Mouse (Mus musculus): Measurements from ENCODE around the gene Gm42957. TPM values are rescaled to one million over a fixed set of nuclear protein-coding genes. Genes with fewer than 3 reads are reported as not detected.

Gene Gm42957
- 0.08 TPM in 1 of 2 replicates, not detected in the other for polyA plus RNA-seq (2015; fragmentation: Nextera tagmentation; extraction: Ambion mirVana)

- peak within 1 kb of the TSS; percentile 84 for H3K4me2 ChIP-seq (replicated peaks)
- peaks cover 35% of the 10 kb centered on the region for H3K4me1 ChIP-seq
- H3K36me3 ChIP-seq: peaks cover 42% of the 10 kb centered on the region
- peak within 1 kb of the TSS; percentile 91 for H3K27ac ChIP-seq (replicated peaks)
- 2% methylated on average over 60 of the region's 60 CpGs for WGBS
- no peaks in the 10 kb centered on the region for H3K27me3 ChIP-seq
- H3K9me3 ChIP-seq: no peaks in the 10 kb centered on the region
- peak within 1 kb of the TSS; percentile 98 for H3K9ac ChIP-seq (replicated peaks)
- ATAC-seq (replicated peaks): peak; percentile 95
- peak within 1 kb of the TSS; percentile 93 for H3K4me3 ChIP-seq
Measured at GRCm38 (mm10) chr3:96634928-96635879, at the start of gene Gm42957, which contains the start of gene Pex11b. Gene Gm42957 (plus strand): TSS chr3:96635474. Gene Pex11b (plus strand): TSS chr3:96635376.

- H3K27me3 ChIP-seq: no peaks in the 10 kb centered on the region
Measured at GRCm38 (mm10) chr3:96590657-96591056, 44.6 kb upstream of the Gm42957 start.

GRCm38 (mm10) chr3:96593374-96593773, 41.9 kb upstream of the Gm42957 start:
- no peaks in the 10 kb centered on the region for H3K9me3 ChIP-seq
- H3K27ac ChIP-seq (replicated peaks): peak overlapping the region; percentile 85
- WGBS: 1% methylated on average over 10 of the region's 10 CpGs
- peaks cover 49% of the 10 kb centered on the region for H3K4me1 ChIP-seq
- no peaks in the 10 kb centered on the region for H3K36me3 ChIP-seq
- H3K9ac ChIP-seq (replicated peaks): peak overlapping the region; percentile 76
- no peaks in the 10 kb centered on the region for H3K27me3 ChIP-seq
- H3K4me3 ChIP-seq: peak overlapping the region; percentile 70
- ATAC-seq (replicated peaks): no peak
- peak overlapping the region; percentile 79 for H3K4me2 ChIP-seq (replicated peaks)

More at GRCm38 (mm10) chr3:96590657-96591056, 44.6 kb upstream of the Gm42957 start:
- H3K36me3 ChIP-seq: no peaks in the 10 kb centered on the region
- 84% methylated on average over 4 of the region's 4 CpGs for WGBS
- H3K9me3 ChIP-seq: no peaks in the 10 kb centered on the region
- peaks cover 23% of the 10 kb centered on the region for H3K4me1 ChIP-seq
- H3K27ac ChIP-seq (replicated peaks): no peak overlapping the region
- no peak for ATAC-seq (replicated peaks)
- no peak overlapping the region for H3K4me3 ChIP-seq
- no peak overlapping the region for H3K9ac ChIP-seq (replicated peaks)
- no peak overlapping the region for H3K4me2 ChIP-seq (replicated peaks)

- Histone ChIP-seq H3K27me3 (no peaks in the 10 kb centered on the region), H3K36me3 (no peaks in the 10 kb centered on the region), H3K9ac (replicated peaks) (peak within 1 kb of the TSS; percentile 76), H3K4me1 (peaks cover 55% of the 10 kb centered on the region), H3K27ac (replicated peaks) (peak within 1 kb of the TSS; percentile 85), H3K4me3 (peak within 1 kb of the TSS; percentile 70), H3K4me2 (replicated peaks) (peak within 1 kb of the TSS; percentile 79), H3K9me3 (no peaks in the 10 kb centered on the region)
- under 1% methylated on average over 38 of the region's 38 CpGs for WGBS
- ATAC-seq (replicated peaks): peak; percentile 86
Measured at GRCm38 (mm10) chr3:96593790-96594560, 41.3 kb upstream of the Gm42957 start, which contains the start of gene Polr3gl. Gene Polr3gl (minus strand): TSS chr3:96594181.

- H3K36me3 ChIP-seq: no peaks in the 10 kb centered on the region
- H3K27me3 ChIP-seq: no peaks in the 10 kb centered on the region
- H3K4me3 ChIP-seq: no peak overlapping the region
- ATAC-seq (replicated peaks): no peak
- peaks cover 60% of the 10 kb centered on the region for H3K4me1 ChIP-seq
- no peak overlapping the region for H3K27ac ChIP-seq (replicated peaks)
- H3K9ac ChIP-seq (replicated peaks): no peak overlapping the region
- H3K9me3 ChIP-seq: no peaks in the 10 kb centered on the region
- H3K4me2 ChIP-seq (replicated peaks): no peak overlapping the region
- WGBS: 76% methylated on average over 5 of the region's 5 CpGs
Measured at GRCm38 (mm10) chr3:96594851-96595250, 40.4 kb upstream of the Gm42957 start.

- H3K9me3 ChIP-seq: no peaks in the 10 kb centered on the region
- no peak for ATAC-seq (replicated peaks)
- peak overlapping the region; percentile 78 for H3K27ac ChIP-seq (replicated peaks)
- peak overlapping the region; percentile 98 for H3K4me2 ChIP-seq (replicated peaks)
- H3K36me3 ChIP-seq: no peaks in the 10 kb centered on the region
- H3K4me3 ChIP-seq: peak overlapping the region; percentile 55
- H3K9ac ChIP-seq (replicated peaks): 0 out of 2 replicates have a peak overlapping the region, but pooled peaks have one; percentile 70
- H3K27me3 ChIP-seq: no peaks in the 10 kb centered on the region
- H3K4me1 ChIP-seq: peaks cover 67% of the 10 kb centered on the region
- WGBS: 28% methylated on average over 6 of the region's 6 CpGs
Measured at GRCm38 (mm10) chr3:96595661-96596060, 39.6 kb upstream of the Gm42957 start.

GRCm38 (mm10) chr3:96596228-96596707, 39.0 kb upstream of the Gm42957 start, which contains the start of gene Ankrd34a:
Gene Ankrd34a (plus strand): TSS chr3:96596636.
- H3K4me3 ChIP-seq: peak within 1 kb of the TSS; percentile 55
- peak within 1 kb of the TSS; percentile 70 for H3K9ac ChIP-seq (replicated peaks)
- no peak for ATAC-seq (replicated peaks)
- H3K27me3 ChIP-seq: no peaks in the 10 kb centered on the region
- 1% methylated on average over 21 of the region's 23 CpGs for WGBS
- H3K4me2 ChIP-seq (replicated peaks): peak within 1 kb of the TSS; percentile 98
- no peaks in the 10 kb centered on the region for H3K36me3 ChIP-seq
- peaks cover 68% of the 10 kb centered on the region for H3K4me1 ChIP-seq
- H3K27ac ChIP-seq (replicated peaks): peak within 1 kb of the TSS; percentile 78
- no peaks in the 10 kb centered on the region for H3K9me3 ChIP-seq

- Histone ChIP-seq H3K9ac (replicated peaks) (peak overlapping the region; percentile 70), H3K4me2 (replicated peaks) (peak overlapping the region; percentile 98), H3K4me1 (peaks cover 67% of the 10 kb centered on the region), H3K9me3 (no peaks in the 10 kb centered on the region), H3K36me3 (no peaks in the 10 kb centered on the region), H3K27me3 (no peaks in the 10 kb centered on the region), H3K27ac (replicated peaks) (peak overlapping the region; percentile 78), H3K4me3 (peak overlapping the region; percentile 55)
- under 1% methylated on average over 12 of the region's 12 CpGs for WGBS
- ATAC-seq (replicated peaks): no peak
Measured at GRCm38 (mm10) chr3:96596855-96597254, 38.4 kb upstream of the Gm42957 start.

- H3K4me1 ChIP-seq: peaks cover 69% of the 10 kb centered on the region
- peak overlapping the region; percentile 98 for H3K4me2 ChIP-seq (replicated peaks)
- under 1% methylated on average over 40 of the region's 40 CpGs for WGBS
- peak overlapping the region; percentile 78 for H3K27ac ChIP-seq (replicated peaks)
- peak overlapping the region; percentile 55 for H3K4me3 ChIP-seq
- no peaks in the 10 kb centered on the region for H3K36me3 ChIP-seq
- no peaks in the 10 kb centered on the region for H3K27me3 ChIP-seq
- H3K9ac ChIP-seq (replicated peaks): peak overlapping the region; percentile 70
- ATAC-seq (replicated peaks): no peak
- no peaks in the 10 kb centered on the region for H3K9me3 ChIP-seq
Measured at GRCm38 (mm10) chr3:96597435-96597891, 37.8 kb upstream of the Gm42957 start.

- peak overlapping the region; percentile 78 for H3K27ac ChIP-seq (replicated peaks)
- no peaks in the 10 kb centered on the region for H3K36me3 ChIP-seq
- H3K27me3 ChIP-seq: no peaks in the 10 kb centered on the region
- H3K9ac ChIP-seq (replicated peaks): peak overlapping the region; percentile 70
- H3K9me3 ChIP-seq: no peaks in the 10 kb centered on the region
- peak overlapping the region; percentile 55 for H3K4me3 ChIP-seq
- H3K4me1 ChIP-seq: peaks cover 69% of the 10 kb centered on the region
- ATAC-seq (replicated peaks): no peak
- under 1% methylated on average over 52 of the region's 54 CpGs for WGBS
- peak overlapping the region; percentile 98 for H3K4me2 ChIP-seq (replicated peaks)
Measured at GRCm38 (mm10) chr3:96598156-96599068, 36.9 kb upstream of the Gm42957 start.

GRCm38 (mm10) chr3:96599069-96599393, 36.2 kb upstream of the Gm42957 start:
- no peak overlapping the region for H3K27ac ChIP-seq (replicated peaks)
- peaks cover 75% of the 10 kb centered on the region for H3K4me1 ChIP-seq
- no peaks in the 10 kb centered on the region for H3K9me3 ChIP-seq
- 0 out of 2 replicates have a peak overlapping the region, but pooled peaks have one; percentile 70 for H3K9ac ChIP-seq (replicated peaks)
- H3K4me3 ChIP-seq: peak overlapping the region; percentile 55
- H3K36me3 ChIP-seq: no peaks in the 10 kb centered on the region
- 46% methylated on average over 8 of the region's 8 CpGs for WGBS
- no peaks in the 10 kb centered on the region for H3K27me3 ChIP-seq
- peak overlapping the region; percentile 98 for H3K4me2 ChIP-seq (replicated peaks)
- ATAC-seq (replicated peaks): no peak

Measured in forebrain, embryonic 15.5 days (tissue).